Mouse (Mus musculus) intestine, postnatal 0 days (tissue): ENCODE measurements around the gene Mtss1l. TPM values are rescaled to one million over a fixed set of nuclear protein-coding genes. Genes with fewer than 3 reads are reported as not detected.
A peak's percentile ranks its signal among the peaks of the same experiment; 100 is the strongest.

Experiments used
- ATAC-seq: fragments of 200-750 bp; cut with Nextera tagmentation; 2 replicates; pipeline ENCODE4 v1.8.0; 2017; ENCODE audit warnings: mild to moderate bottlenecking, moderate TSS enrichment, moderate library complexity
- H3K27ac ChIP-seq: fragments of 300-500 bp; sonication (generic); 2 replicates; pipeline ENCODE4 v1.5.1; 2014; ENCODE audit warnings: mild to moderate bottlenecking, low read depth, low read length, moderate library complexity
- H3K27me3 ChIP-seq: fragments of 300-500 bp; sonication (generic); replicated peaks from 2 replicates; pipeline ENCODE4 v1.6.1; 2014; ENCODE audit warnings: low read length, mixed read lengths; ENCODE audit not compliant: control insufficient read depth, insufficient read depth
- H3K36me3 ChIP-seq: fragments of 300-500 bp; sonication (generic); 2 replicates; pipeline ENCODE4 v1.6.1; 2014; ENCODE audit warnings: mild to moderate bottlenecking, moderate library complexity; ENCODE audit not compliant: control insufficient read depth, insufficient read depth
- H3K4me1 ChIP-seq: fragments of 300-500 bp; sonication (generic); replicated peaks from 2 replicates; pipeline ENCODE4 v1.6.1; 2014; ENCODE audit warnings: antibody characterized with exemption, low read length, mixed read lengths; ENCODE audit not compliant: control insufficient read depth, insufficient read depth
- H3K4me2 ChIP-seq: fragments of 300-500 bp; sonication (generic); replicated peaks from 2 replicates; pipeline ENCODE4 v1.6.1; 2014; ENCODE audit warnings: low read depth, mild to moderate bottlenecking, moderate library complexity
- H3K4me3 ChIP-seq: fragments of 300-500 bp; sonication (generic); 2 replicates; pipeline ENCODE4 v1.5.1; 2014; ENCODE audit warnings: low read depth, low read length
- H3K9ac ChIP-seq: fragments of 300-500 bp; sonication (generic); 2 replicates; pipeline ENCODE4 v1.6.1; 2014; ENCODE audit warnings: mild to moderate bottlenecking, low read depth, low read length
- H3K9me3 ChIP-seq: fragments of 300-500 bp; sonication (generic); 2 replicates; pipeline ENCODE4 v1.6.1; 2016; ENCODE audit warnings: mixed run types; ENCODE audit not compliant: control insufficient read depth
- CTCF ChIP-seq: sonication (generic); IDR thresholded peaks from 2 replicates; pipeline ENCODE4 v1.5.1; 2016; ENCODE audit warnings: low read depth, mild to moderate bottlenecking, control low read depth, antibody characterized with exemption, moderate library complexity
- WGBS: fragments of 180-500 bp; shearing (Covaris S2); extraction: QIAGEN DNeasy Blood & Tissue Kit; methylation state at CpG from one replicate; pipeline ENCODE4 v1.1.7; 2014; 5-methylcytosine and 5-hydroxymethylcytosine counted together
- polyA plus RNA-seq: library from polyadenylated mRNA; unstranded; fragments of >200 nt; fragmentation: Nextera tagmentation; extraction: Ambion mirVana; gene quantifications from 2 replicates; pipeline ENCODE4 v1.2.1, GENCODE M21; 2015

Mtss1l gene
- polyA plus RNA-seq, 1 experiment from 2014 or later = 4.4 TPM

- ATAC-seq = no peak
- H3K4me1 ChIP-seq = no peaks in the 10 kb centered on the region
- WGBS = 85% methylated on average over 5 of the region's 5 CpGs
- no peak for TF ChIP-seq CTCF
- H3K36me3 ChIP-seq = peaks cover 13% of the 10 kb centered on the region; the same call in 1 of the 2 replicates
- H3K4me3 ChIP-seq = no peak overlapping the region
- no peak overlapping the region for H3K9ac ChIP-seq
- H3K9me3 ChIP-seq = no peaks in the 10 kb centered on the region
- H3K4me2 ChIP-seq = no peak overlapping the region
- H3K27me3 ChIP-seq = no peaks in the 10 kb centered on the region
- H3K27ac ChIP-seq = no peak overlapping the region
Observed at GRCm38 (mm10) chr8:110697571-110697970, 23.7 kb upstream of the Mtss1l start.

GRCm38 (mm10) chr8:110698098-110698497, 23.2 kb upstream of the Mtss1l start:
- Histone ChIP-seq H3K27me3 (no peaks in the 10 kb centered on the region), H3K4me2 (no peak overlapping the region), H3K9me3 (no peaks in the 10 kb centered on the region), H3K4me1 (no peaks in the 10 kb centered on the region), H3K36me3 (peaks cover 13% of the 10 kb centered on the region; the same call in 1 of the 2 replicates), H3K4me3 (no peak overlapping the region), H3K9ac (no peak overlapping the region), H3K27ac (no peak overlapping the region)
- ATAC-seq = no peak
- 76% methylated on average over 1 of the region's 1 CpGs for WGBS
- TF ChIP-seq CTCF = no peak

GRCm38 (mm10) chr8:110699501-110699900, 21.8 kb upstream of the Mtss1l start:
- H3K36me3 ChIP-seq = peaks cover 9% of the 10 kb centered on the region; the same call in 1 of the 2 replicates
- no peak overlapping the region for H3K4me2 ChIP-seq
- no peaks in the 10 kb centered on the region for H3K4me1 ChIP-seq
- no peak overlapping the region for H3K4me3 ChIP-seq
- ATAC-seq = no peak
- TF ChIP-seq CTCF = no peak
- H3K27ac ChIP-seq = no peak overlapping the region
- no peaks in the 10 kb centered on the region for H3K9me3 ChIP-seq
- no peak overlapping the region for H3K9ac ChIP-seq
- 79% methylated on average over 7 of the region's 7 CpGs for WGBS
- no peaks in the 10 kb centered on the region for H3K27me3 ChIP-seq

- TF ChIP-seq CTCF = no peak
- 95% methylated on average over 2 of the region's 2 CpGs for whole genome bisulfite sequencing
- H3K4me3 ChIP-seq = no peak overlapping the region
- no peaks in the 10 kb centered on the region for H3K9me3 ChIP-seq
- no peaks in the 10 kb centered on the region for H3K27me3 ChIP-seq
- H3K27ac ChIP-seq = no peak overlapping the region
- no peak overlapping the region for H3K4me2 ChIP-seq
- ATAC-seq = no peak
- peaks cover 9% of the 10 kb centered on the region; the same call in 1 of the 2 replicates for H3K36me3 ChIP-seq
- H3K4me1 ChIP-seq = no peaks in the 10 kb centered on the region
- no peak overlapping the region for H3K9ac ChIP-seq
Observed at GRCm38 (mm10) chr8:110700561-110700960, 20.7 kb upstream of the Mtss1l start.

- Histone ChIP-seq H3K27me3 (no peaks in the 10 kb centered on the region), H3K4me2 (no peak overlapping the region), H3K27ac (peak overlapping the region; percentile 28), H3K4me1 (no peaks in the 10 kb centered on the region), H3K9ac (0 out of 2 replicates have a peak overlapping the region, but pooled peaks have one; percentile 11), H3K36me3 (no peaks in the 10 kb centered on the region; the same call in 1 of the 2 replicates), H3K4me3 (no peak overlapping the region), H3K9me3 (no peaks in the 10 kb centered on the region)
- TF ChIP-seq CTCF = no peak
- no peak for ATAC-seq
- WGBS = 63% methylated on average over 9 of the region's 9 CpGs
Observed at GRCm38 (mm10) chr8:110702636-110703459, 18.4 kb upstream of the Mtss1l start.

- no peak overlapping the region for H3K4me2 ChIP-seq
- peak overlapping the region; percentile 28 for H3K27ac ChIP-seq
- H3K4me3 ChIP-seq = no peak overlapping the region
- H3K27me3 ChIP-seq = no peaks in the 10 kb centered on the region
- no peaks in the 10 kb centered on the region for H3K9me3 ChIP-seq
- no peak for ATAC-seq
- H3K9ac ChIP-seq = 0 out of 2 replicates have a peak overlapping the region, but pooled peaks have one; percentile 11
- WGBS = 64% methylated on average over 9 of the region's 9 CpGs
- no peak for TF ChIP-seq CTCF
- H3K36me3 ChIP-seq = peaks cover 3% of the 10 kb centered on the region; the same call in 1 of the 2 replicates
- no peaks in the 10 kb centered on the region for H3K4me1 ChIP-seq
Observed at GRCm38 (mm10) chr8:110703460-110704061, 17.7 kb upstream of the Mtss1l start.
